Mouse (Mus musculus) kidney, postnatal 0 days (tissue): ENCODE measurements around the gene Gm11992. TPM values are rescaled to one million over a fixed set of nuclear protein-coding genes. Genes with fewer than 3 reads are reported as not detected.

Source experiments
- ATAC-seq: fragments of 200-750 bp; cut with Nextera tagmentation; replicated peaks from 2 replicates; pipeline ENCODE4 v1.8.0; 2017; ENCODE audit warnings: low read depth, moderate number of reproducible peaks, moderate TSS enrichment, moderate library complexity; ENCODE audit not compliant: low FRiP score
- DNase-seq: peaks from one replicate; pipeline ENCODE4 v3.0.0-alpha.2; 2016; ENCODE audit warnings: low spot score
- H3K27ac ChIP-seq: fragments of 300-500 bp; sonication (generic); 2 replicates; pipeline ENCODE4 v1.5.1; 2014; ENCODE audit warnings: mild to moderate bottlenecking
- H3K27me3 ChIP-seq: fragments of 300-500 bp; sonication (generic); 2 replicates; pipeline ENCODE4 v1.6.1; 2014; ENCODE audit warnings: low read length, mixed read lengths; ENCODE audit not compliant: insufficient read depth
- H3K36me3 ChIP-seq: fragments of 300-500 bp; sonication (generic); 2 replicates; pipeline ENCODE4 v1.6.1; 2014; ENCODE audit warnings: low read length, mixed read lengths; ENCODE audit not compliant: insufficient read depth
- H3K4me1 ChIP-seq: fragments of 300-500 bp; sonication (generic); replicated peaks from 2 replicates; pipeline ENCODE4 v1.6.1; 2014; ENCODE audit warnings: antibody characterized with exemption, low read length, mixed read lengths; ENCODE audit not compliant: insufficient read depth
- H3K4me2 ChIP-seq: fragments of 300-500 bp; sonication (generic); 2 replicates; pipeline ENCODE4 v1.6.1; 2014; ENCODE audit warnings: mild to moderate bottlenecking, low read length, moderate library complexity, mixed read lengths
- H3K4me3 ChIP-seq: fragments of 300-500 bp; sonication (generic); replicated peaks from 2 replicates; pipeline ENCODE4 v1.5.1; 2014; ENCODE audit warnings: low read depth, low read length
- H3K9ac ChIP-seq: fragments of 300-500 bp; sonication (generic); 2 replicates; pipeline ENCODE4 v1.6.1; 2014; ENCODE audit warnings: low read depth, low read length
- H3K9me3 ChIP-seq: fragments of 300-500 bp; sonication (generic); replicated peaks from 2 replicates; pipeline ENCODE4 v1.6.1; 2016; ENCODE audit warnings: low read length, inconsistent platforms, mixed read lengths
- CTCF ChIP-seq: IDR thresholded peaks from 2 replicates; pipeline ENCODE4 v1.5.1; 2016; ENCODE audit warnings: antibody characterized with exemption, low read depth, mild to moderate bottlenecking, moderate library complexity
- WGBS: fragments of 180-500 bp; shearing (Covaris S2); extraction: QIAGEN DNeasy Blood & Tissue Kit; methylation state at CpG from one replicate; pipeline ENCODE4 v1.1.7; 2014; 5-methylcytosine and 5-hydroxymethylcytosine counted together
- polyA plus RNA-seq: library from polyadenylated mRNA; unstranded; fragments of >200 nt; fragmentation: Nextera tagmentation; extraction: Ambion mirVana; gene quantifications from 2 replicates; pipeline ENCODE4 v1.2.1, GENCODE M21; 2015

The Gm11992 gene
- polyA plus RNA-seq, 1 experiment from 2014 or later = 12.7 TPM

- WGBS = 86% methylated on average over 3 of the region's 3 CpGs
- H3K36me3 ChIP-seq = no peaks in the 10 kb centered on the region
- no peak for ATAC-seq
- no peak overlapping the region for H3K4me3 ChIP-seq
- H3K4me1 ChIP-seq = no peaks in the 10 kb centered on the region
- DNase-seq = no peak
- H3K27ac ChIP-seq = no peak overlapping the region
- H3K9me3 ChIP-seq = no peaks in the 10 kb centered on the region
- no peak for TF ChIP-seq CTCF
- H3K9ac ChIP-seq = no peak overlapping the region
- H3K27me3 ChIP-seq = no peaks in the 10 kb centered on the region
- H3K4me2 ChIP-seq = no peak overlapping the region
Observed at GRCm38 (mm10) chr11:9076444-9076843, 28.1 kb downstream of the Gm11992 start.

- no peak for TF ChIP-seq CTCF
- DNase-seq (no peak), ATAC-seq (no peak)
- H3K9me3 ChIP-seq = no peaks in the 10 kb centered on the region
- peaks cover 2% of the 10 kb centered on the region; the same call in 1 of the 2 replicates for H3K4me1 ChIP-seq
- H3K27ac ChIP-seq = no peak overlapping the region
- peaks cover 4% of the 10 kb centered on the region; the same call in 1 of the 2 replicates for H3K27me3 ChIP-seq
- H3K4me2 ChIP-seq = no peak overlapping the region
- H3K4me3 ChIP-seq = no peak overlapping the region
- WGBS = 69% methylated on average over 2 of the region's 2 CpGs
- no peaks in the 10 kb centered on the region for H3K36me3 ChIP-seq
- H3K9ac ChIP-seq = no peak overlapping the region
Observed at GRCm38 (mm10) chr11:9113189-9113588, 64.8 kb downstream of the Gm11992 start.

GRCm38 (mm10) chr11:9115367-9116120, 67.2 kb downstream of the Gm11992 start:
- no peak overlapping the region for H3K27ac ChIP-seq
- WGBS = 17% methylated on average over 9 of the region's 9 CpGs
- H3K9ac ChIP-seq = no peak overlapping the region
- H3K36me3 ChIP-seq = no peaks in the 10 kb centered on the region
- no peak for TF ChIP-seq CTCF
- 0 out of 2 replicates have a peak overlapping the region, but pooled peaks have one; percentile 7 for H3K4me3 ChIP-seq
- no peaks in the 10 kb centered on the region for H3K9me3 ChIP-seq
- DNase-seq (no peak), ATAC-seq (no peak)
- peak overlapping the region; percentile 47 for H3K4me2 ChIP-seq
- H3K4me1 ChIP-seq = peaks cover 10% of the 10 kb centered on the region; the same call in 1 of the 2 replicates
- H3K27me3 ChIP-seq = peaks cover 4% of the 10 kb centered on the region; the same call in 1 of the 2 replicates

- WGBS = 4% methylated on average over 10 of the region's 10 CpGs
- Histone ChIP-seq H3K4me3 (0 out of 2 replicates have a peak overlapping the region, but pooled peaks have one; percentile 7), H3K36me3 (no peaks in the 10 kb centered on the region), H3K4me2 (peak overlapping the region; percentile 47), H3K4me1 (peaks cover 10% of the 10 kb centered on the region; the same call in 1 of the 2 replicates), H3K9ac (no peak overlapping the region), H3K27ac (no peak overlapping the region), H3K9me3 (no peaks in the 10 kb centered on the region), H3K27me3 (peaks cover 4% of the 10 kb centered on the region; the same call in 1 of the 2 replicates)
- no peak for TF ChIP-seq CTCF
- ATAC-seq (no peak), DNase-seq (no peak)
Observed at GRCm38 (mm10) chr11:9116121-9116520, 67.7 kb downstream of the Gm11992 start.

GRCm38 (mm10) chr11:9116916-9117315, 68.5 kb downstream of the Gm11992 start:
- 6% methylated on average over 3 of the region's 3 CpGs for WGBS
- peaks cover 4% of the 10 kb centered on the region; the same call in 1 of the 2 replicates for H3K27me3 ChIP-seq
- peaks cover 10% of the 10 kb centered on the region; the same call in 1 of the 2 replicates for H3K4me1 ChIP-seq
- no peaks in the 10 kb centered on the region for H3K36me3 ChIP-seq
- ATAC-seq = no peak
- no peak for TF ChIP-seq CTCF
- no peak overlapping the region for H3K9ac ChIP-seq
- no peak for DNase-seq
- H3K9me3 ChIP-seq = no peaks in the 10 kb centered on the region
- H3K27ac ChIP-seq = no peak overlapping the region
- H3K4me2 ChIP-seq = no peak overlapping the region
- H3K4me3 ChIP-seq = no peak overlapping the region

- Histone ChIP-seq H3K4me1 (peaks cover 10% of the 10 kb centered on the region; the same call in 1 of the 2 replicates), H3K27ac (0 out of 2 replicates have a peak overlapping the region, but pooled peaks have one; percentile 31), H3K9me3 (no peaks in the 10 kb centered on the region), H3K4me3 (peak overlapping the region; percentile 45), H3K27me3 (peaks cover 4% of the 10 kb centered on the region; the same call in 1 of the 2 replicates), H3K9ac (peak overlapping the region; percentile 46; the same call in 1 of the 2 replicates), H3K36me3 (no peaks in the 10 kb centered on the region), H3K4me2 (peak overlapping the region; percentile 83)
- no peak for TF ChIP-seq CTCF
- DNase-seq (peak; percentile 66), ATAC-seq (peak; percentile 86)
- 4% methylated on average over 13 of the region's 13 CpGs for WGBS
Observed at GRCm38 (mm10) chr11:9117358-9118049, 69.1 kb downstream of the Gm11992 start.
